Mouse (Mus musculus): Measurements from ENCODE around the gene Serpinb6a. TPM values are rescaled to one million over a fixed set of nuclear protein-coding genes. Genes with fewer than 3 reads are reported as not detected.
A peak's percentile ranks its signal among the peaks of the same experiment; 100 is the strongest.

Serpinb6a gene
- polyA plus RNA-seq, 1 experiment, result 214 TPM

DNA sequence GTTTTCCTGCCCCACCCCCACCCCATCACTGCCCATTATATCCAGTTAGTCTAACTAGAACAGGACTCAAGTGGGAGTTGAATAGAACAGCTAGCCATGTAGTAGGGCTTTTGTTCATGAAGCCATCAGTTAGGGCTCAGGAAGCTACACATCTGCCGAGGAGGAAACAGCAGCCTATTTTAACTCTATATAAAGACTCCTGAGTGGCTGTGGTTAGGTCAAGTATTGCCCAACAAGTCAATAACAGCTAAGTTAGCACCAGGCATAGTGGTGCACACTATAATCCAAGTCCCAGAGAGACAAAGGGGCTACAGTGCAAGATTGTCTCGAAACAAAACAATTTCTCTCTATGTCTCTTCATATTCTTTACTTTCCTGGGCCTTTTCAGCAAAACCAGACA, 29.4 kb upstream of the Serpinb6a start:
- Histone ChIP-seq H3K27ac (ENCODE audit: insufficient read depth, low read depth, low read length) (no peak overlapping the region), H3K4me3 (ENCODE audit: low read depth, low read length) (no peak overlapping the region), H3K4me1 (ENCODE audit: control insufficient read depth, insufficient read depth, insufficient read length, low read length) (peaks cover under 1% of the 10 kb centered on the region; the same call in 1 of the 2 replicates), H3K36me3 (ENCODE audit: control insufficient read depth, insufficient read depth, low read length) (peaks cover 53% of the 10 kb centered on the region), H3K27me3 (ENCODE audit: control insufficient read depth, insufficient read depth, low read length) (no peaks in the 10 kb centered on the region)
- 75% methylated on average over 2 of the region's 2 CpGs for WGBS
- TF ChIP-seq POLR2A (IDR thresholded peaks at IDR 0.05; ENCODE audit: low read depth, low read length), result no peak
- TF ChIP-seq CTCF (IDR thresholded peaks at IDR 0.05; ENCODE audit: extremely low read depth, insufficient read length, insufficient replicate concordance, low read depth, low read length), result no peak

DNA sequence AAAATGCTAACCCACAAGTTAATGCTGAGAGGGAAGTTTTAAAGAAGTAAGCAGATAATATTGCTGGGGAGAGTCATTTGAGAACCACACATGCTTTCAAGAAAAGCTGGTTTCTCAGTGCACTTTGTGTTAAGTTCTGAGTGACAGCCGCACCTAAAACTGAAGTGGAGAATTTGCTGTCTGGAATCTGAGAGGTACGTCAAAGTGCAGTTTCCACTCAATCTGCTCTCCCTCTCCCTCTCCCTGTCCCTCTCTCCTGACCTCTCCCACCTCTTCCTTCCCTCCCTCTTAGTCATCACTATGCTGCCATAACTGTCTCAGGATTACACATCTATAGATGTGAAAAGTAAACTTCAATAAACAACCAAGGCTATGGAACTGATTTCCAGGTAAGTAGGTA, 19.4 kb upstream of the Serpinb6a start:
- Histone ChIP-seq H3K27me3 (ENCODE audit: control insufficient read depth, insufficient read depth, low read length) (no peaks in the 10 kb centered on the region), H3K36me3 (ENCODE audit: control insufficient read depth, insufficient read depth, low read length) (peaks cover 54% of the 10 kb centered on the region), H3K4me3 (ENCODE audit: low read depth, low read length) (no peak overlapping the region), H3K27ac (ENCODE audit: insufficient read depth, low read depth, low read length) (no peak overlapping the region), H3K4me1 (ENCODE audit: control insufficient read depth, insufficient read depth, insufficient read length, low read length) (no peaks in the 10 kb centered on the region)
- TF ChIP-seq POLR2A (IDR thresholded peaks at IDR 0.05; ENCODE audit: low read depth, low read length), result no peak
- TF ChIP-seq CTCF (IDR thresholded peaks at IDR 0.05; ENCODE audit: extremely low read depth, insufficient read length, insufficient replicate concordance, low read depth, low read length), result no peak
- 94% methylated on average over 2 of the region's 2 CpGs for WGBS

DNA sequence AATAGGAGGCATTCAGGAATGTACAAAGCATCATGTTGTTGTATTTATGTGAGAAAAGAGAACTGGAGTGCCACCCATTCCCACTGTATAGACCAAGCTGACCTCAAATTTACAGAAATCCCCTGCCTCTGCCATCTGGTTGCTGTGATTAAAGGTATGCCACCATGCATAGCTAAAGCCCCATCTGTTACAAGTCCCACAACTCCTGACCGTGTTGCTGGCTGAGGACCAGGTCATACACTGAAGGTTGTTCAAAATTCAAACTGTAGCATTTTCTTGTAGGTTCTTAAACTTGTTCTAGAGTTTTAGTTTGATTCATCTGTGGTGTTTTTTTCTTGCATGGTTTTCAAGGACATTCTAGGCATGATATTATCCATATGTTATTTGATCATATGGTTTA, 15.9 kb upstream of the Serpinb6a start:
- H3K27me3 ChIP-seq (ENCODE audit: control insufficient read depth, insufficient read depth, low read length), result no peaks in the 10 kb centered on the region
- H3K4me1 ChIP-seq (ENCODE audit: control insufficient read depth, insufficient read depth, insufficient read length, low read length), result no peaks in the 10 kb centered on the region
- H3K4me3 ChIP-seq (ENCODE audit: low read depth, low read length), result no peak overlapping the region
- 90% methylated on average over 1 of the region's 1 CpGs for WGBS
- H3K36me3 ChIP-seq (ENCODE audit: control insufficient read depth, insufficient read depth, low read length), result peaks cover 72% of the 10 kb centered on the region
- H3K27ac ChIP-seq (ENCODE audit: insufficient read depth, low read depth, low read length), result no peak overlapping the region
- TF ChIP-seq CTCF (IDR thresholded peaks at IDR 0.05; ENCODE audit: extremely low read depth, insufficient read length, insufficient replicate concordance, low read depth, low read length) (no peak), POLR2A (IDR thresholded peaks at IDR 0.05; ENCODE audit: low read depth, low read length) (no peak)

DNA sequence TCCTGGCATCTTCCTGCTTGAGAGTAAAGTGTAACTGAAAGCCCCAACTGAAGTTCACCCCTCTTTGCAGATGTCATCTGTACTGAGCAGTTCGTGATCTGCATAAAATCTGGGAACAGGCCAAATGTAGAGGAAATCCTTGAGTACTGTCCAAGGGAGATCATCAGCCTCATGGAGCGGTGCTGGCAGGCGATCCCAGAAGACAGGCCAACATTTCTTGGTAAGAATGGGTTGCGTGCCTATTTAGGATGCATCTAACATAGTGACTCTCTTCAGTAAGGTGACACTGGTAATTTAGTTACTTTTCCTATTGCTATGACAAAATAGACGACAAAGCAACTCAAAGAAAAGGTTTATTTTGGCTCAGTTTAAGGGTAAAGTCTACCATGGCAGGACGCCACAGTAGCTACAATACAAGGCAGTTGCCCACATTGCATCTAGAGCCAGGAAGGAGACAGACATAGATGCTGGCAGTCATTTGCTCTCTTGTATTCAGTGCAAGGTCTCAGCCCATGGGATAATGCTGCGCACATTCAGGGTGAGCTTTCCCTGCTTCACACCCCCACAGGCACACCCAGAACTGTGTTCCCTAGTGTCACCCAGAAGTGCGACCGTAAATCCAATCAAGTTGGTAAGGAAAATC, 14.5 kb upstream of the Serpinb6a start:
- no peaks in the 10 kb centered on the region for H3K4me1 ChIP-seq (ENCODE audit: control insufficient read depth, insufficient read depth, insufficient read length, low read length)
- TF ChIP-seq CTCF (IDR thresholded peaks at IDR 0.05; ENCODE audit: extremely low read depth, insufficient read length, insufficient replicate concordance, low read depth, low read length), result no peak
- WGBS, result 90% methylated on average over 9 of the region's 9 CpGs
- no peaks in the 10 kb centered on the region for H3K27me3 ChIP-seq (ENCODE audit: control insufficient read depth, insufficient read depth, low read length)
- peaks cover 70% of the 10 kb centered on the region for H3K36me3 ChIP-seq (ENCODE audit: control insufficient read depth, insufficient read depth, low read length)
- no peak overlapping the region for H3K4me3 ChIP-seq (ENCODE audit: low read depth, low read length)
- no peak overlapping the region for H3K27ac ChIP-seq (ENCODE audit: insufficient read depth, low read depth, low read length)

DNA sequence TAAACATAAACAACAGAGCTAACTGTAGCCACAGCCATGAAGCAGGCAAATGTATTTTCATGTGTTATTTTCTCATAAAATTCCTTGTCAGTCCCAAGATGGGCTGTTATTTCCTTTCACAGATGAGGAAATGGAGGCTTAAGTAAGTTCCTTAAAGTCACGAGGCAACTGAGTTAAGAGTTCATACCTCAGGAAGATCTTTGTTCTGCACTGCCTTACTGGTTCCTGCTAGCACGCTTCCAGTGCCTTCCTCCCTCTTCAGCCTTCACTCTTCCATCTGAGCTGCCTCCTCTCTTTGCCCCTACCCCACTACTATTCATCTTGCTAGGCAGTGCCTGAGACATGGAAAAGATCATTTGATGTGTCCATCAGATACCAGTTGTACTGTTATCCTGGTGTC, 4.6 kb upstream of the Serpinb6a start:
- no peaks in the 10 kb centered on the region for H3K27me3 ChIP-seq (ENCODE audit: control insufficient read depth, insufficient read depth, low read length)
- TF ChIP-seq CTCF (IDR thresholded peaks at IDR 0.05; ENCODE audit: extremely low read depth, insufficient read length, insufficient replicate concordance, low read depth, low read length) (no peak), POLR2A (IDR thresholded peaks at IDR 0.05; ENCODE audit: low read depth, low read length) (no peak)
- no peak overlapping the region for H3K27ac ChIP-seq (ENCODE audit: insufficient read depth, low read depth, low read length)
- H3K36me3 ChIP-seq (ENCODE audit: control insufficient read depth, insufficient read depth, low read length), result peaks cover 18% of the 10 kb centered on the region
- H3K4me3 ChIP-seq (ENCODE audit: low read depth, low read length), result no peak overlapping the region
- WGBS, result 54% methylated on average over 2 of the region's 2 CpGs
- H3K4me1 ChIP-seq (ENCODE audit: control insufficient read depth, insufficient read depth, insufficient read length, low read length), result peaks cover 3% of the 10 kb centered on the region; the same call in 1 of the 2 replicates

DNA sequence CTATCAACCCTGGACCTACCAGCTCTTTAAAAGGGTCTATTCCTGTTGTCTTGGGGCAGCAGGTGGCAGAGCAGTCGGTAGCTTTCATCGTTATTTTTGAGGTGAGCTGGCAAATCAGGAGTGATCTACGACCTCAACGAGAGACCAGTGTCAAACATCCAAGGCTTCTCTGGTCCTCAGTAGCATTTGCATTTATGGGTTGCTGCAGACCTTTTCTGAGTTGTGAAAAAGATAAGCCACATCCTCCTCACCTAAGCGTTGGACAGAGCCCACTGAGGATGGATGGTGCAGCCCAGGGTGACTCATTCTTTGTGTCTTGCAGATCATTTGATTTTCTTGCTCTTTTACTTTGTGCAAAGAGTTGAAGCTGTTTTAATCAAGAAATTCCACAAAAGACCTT, 464 bp upstream of the Serpinb6a start:
- TF ChIP-seq POLR2A (IDR thresholded peaks at IDR 0.05; ENCODE audit: low read depth, low read length) (no peak), CTCF (IDR thresholded peaks at IDR 0.05; ENCODE audit: extremely low read depth, insufficient read length, insufficient replicate concordance, low read depth, low read length) (no peak)
- peak overlapping the region; percentile 58 for H3K27ac ChIP-seq (ENCODE audit: insufficient read depth, low read depth, low read length)
- 1% methylated on average over 5 of the region's 5 CpGs for WGBS

DNA sequence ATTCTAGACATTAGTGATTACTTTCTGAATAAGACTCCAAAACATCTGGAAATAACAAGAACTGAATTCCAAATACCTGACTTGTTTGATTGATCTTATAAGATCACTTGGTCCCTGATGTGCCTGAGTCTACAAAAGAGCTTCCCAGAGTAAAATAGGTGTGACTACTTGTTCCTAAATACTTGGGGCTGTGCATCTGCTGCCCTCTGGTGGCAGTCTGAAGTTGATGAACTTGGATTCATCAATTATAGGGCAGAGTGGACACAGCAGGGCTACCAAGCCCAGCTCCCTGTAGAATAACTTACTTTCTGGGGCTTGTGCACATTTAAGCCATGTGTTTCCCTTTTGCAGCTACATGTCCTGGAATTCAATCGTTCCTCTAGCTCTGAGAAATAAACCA, 7.4 kb downstream of the Serpinb6a start:
- Histone ChIP-seq H3K4me1 (ENCODE audit: control insufficient read depth, insufficient read depth, insufficient read length, low read length) (no peaks in the 10 kb centered on the region), H3K27ac (ENCODE audit: insufficient read depth, low read depth, low read length) (no peak overlapping the region), H3K27me3 (ENCODE audit: control insufficient read depth, insufficient read depth, low read length) (no peaks in the 10 kb centered on the region), H3K4me3 (ENCODE audit: low read depth, low read length) (no peak overlapping the region), H3K36me3 (ENCODE audit: control insufficient read depth, insufficient read depth, low read length) (no peaks in the 10 kb centered on the region)
- 25% methylated on average over 1 of the region's 1 CpGs for WGBS
- TF ChIP-seq CTCF (IDR thresholded peaks at IDR 0.05; ENCODE audit: extremely low read depth, insufficient read length, insufficient replicate concordance, low read depth, low read length), result peak; percentile 56; the same call in 1 of the 2 replicates
- TF ChIP-seq POLR2A (IDR thresholded peaks at IDR 0.05; ENCODE audit: low read depth, low read length), result no peak

More for the DNA sequence above, 464 bp upstream of the Serpinb6a start:
- H3K27me3 ChIP-seq (ENCODE audit: control insufficient read depth, insufficient read depth, low read length), result no peaks in the 10 kb centered on the region
- H3K4me3 ChIP-seq (ENCODE audit: low read depth, low read length), result peak overlapping the region; percentile 87
- H3K36me3 ChIP-seq (ENCODE audit: control insufficient read depth, insufficient read depth, low read length), result 0 out of 2 replicates have a peak, but pooled peaks cover under 1% of the 10 kb centered on the region
- H3K4me1 ChIP-seq (ENCODE audit: control insufficient read depth, insufficient read depth, insufficient read length, low read length), result peaks cover 3% of the 10 kb centered on the region; the same call in 1 of the 2 replicates

Measured in small intestine, adult 2 months (tissue).